Mouse (Mus musculus): ENCODE results near the gene Spsb4. TPM values are rescaled to one million over a fixed set of nuclear protein-coding genes. Genes with fewer than 3 reads are reported as not detected.

The Spsb4 gene
- polyA plus RNA-seq, 1 experiment from 2014 or later: 53.7 TPM

DNA sequence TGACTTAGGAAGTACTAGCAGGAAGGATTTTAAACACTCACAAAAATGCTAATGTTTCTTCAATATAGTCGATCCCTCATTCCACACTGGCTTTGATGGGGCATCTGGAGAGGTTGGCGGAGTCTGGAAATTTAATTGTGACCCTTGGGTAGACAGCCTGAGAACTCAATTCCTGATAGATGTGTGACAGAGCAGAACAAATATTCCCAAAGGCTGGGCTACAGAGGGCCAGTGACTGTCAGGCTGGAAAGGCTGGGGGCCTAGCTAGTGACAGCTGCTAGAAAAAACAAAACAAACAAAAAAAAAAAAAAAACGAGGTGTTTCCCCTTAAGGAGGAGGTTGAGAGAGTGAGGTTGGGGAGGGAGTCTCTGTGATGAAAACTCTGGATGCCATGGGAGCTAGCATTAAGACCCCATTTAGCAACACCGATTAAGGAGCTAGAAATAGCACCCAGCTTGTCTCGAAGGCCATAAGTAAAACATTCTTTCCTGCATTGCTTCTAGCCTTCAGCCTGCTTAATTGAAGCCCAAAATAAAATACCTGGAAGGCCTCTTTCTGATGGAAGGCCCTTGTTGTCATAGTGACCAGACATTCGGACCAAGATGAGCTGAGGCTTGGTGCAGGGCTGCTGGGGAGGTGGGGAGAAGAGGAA lies 61.9 kb downstream of the Spsb4 start:
- H3K4me1 ChIP-seq (ENCODE audit: control insufficient read depth, insufficient read depth, low read length): peaks cover 70% of the 10 kb centered on the region

DNA sequence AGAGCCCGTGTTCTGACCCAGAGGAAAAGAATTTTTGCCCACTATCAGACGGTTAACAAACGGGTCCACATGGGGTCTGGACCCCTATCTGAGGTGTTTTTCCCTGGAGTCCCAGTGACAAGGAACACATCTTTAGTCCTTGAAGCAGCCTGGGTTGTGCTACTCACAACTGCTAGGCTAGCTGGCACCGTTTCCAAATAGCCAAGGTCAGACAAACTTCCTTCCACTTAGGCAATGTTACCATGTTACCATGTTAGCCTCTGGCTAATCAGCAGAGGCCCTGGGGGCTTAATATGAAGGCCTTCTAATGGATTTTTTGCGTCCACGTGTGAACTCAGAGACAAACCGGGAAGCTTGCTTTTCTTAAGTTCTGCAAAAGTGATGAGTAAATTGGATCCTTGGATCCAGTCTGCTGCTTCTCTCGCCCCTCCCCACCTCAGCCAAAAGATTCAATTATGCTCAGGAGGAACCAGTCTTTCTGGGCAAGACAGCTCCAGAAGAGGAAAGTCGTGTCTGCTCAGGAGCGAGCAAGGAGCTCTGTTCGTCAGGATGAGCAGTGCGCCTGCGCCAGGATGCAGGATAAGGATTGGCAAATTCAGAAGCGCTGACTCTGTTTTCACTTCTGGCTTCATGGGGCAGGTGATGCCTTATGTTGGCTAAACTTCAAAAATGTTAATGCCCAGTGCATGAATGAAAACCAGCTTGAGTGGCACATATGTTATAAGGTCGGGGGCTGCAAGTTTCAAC lies 64.4 kb downstream of the Spsb4 start:
- no peak for ATAC-seq (replicated peaks; ENCODE audit: extremely low read depth, insufficient read depth, low FRiP score)
- peaks cover 86% of the 10 kb centered on the region for H3K4me1 ChIP-seq (ENCODE audit: control insufficient read depth, insufficient read depth, low read length)
- H3K4me2 ChIP-seq (ENCODE audit: low read depth, low read length): no peak overlapping the region
- H3K9ac ChIP-seq (ENCODE audit: low read length): peak overlapping the region; percentile 66
- peak overlapping the region; percentile 98 for H3K27ac ChIP-seq (ENCODE audit: low read length)
- H3K36me3 ChIP-seq (ENCODE audit: control insufficient read depth, insufficient read depth): no peaks in the 10 kb centered on the region
- H3K9me3 ChIP-seq (replicated peaks; ENCODE audit: control insufficient read depth, low read length): no peaks in the 10 kb centered on the region
- H3K27me3 ChIP-seq (ENCODE audit: control insufficient read depth, insufficient read depth, low read length): no peaks in the 10 kb centered on the region
- H3K4me3 ChIP-seq (ENCODE audit: low read length): no peak overlapping the region
- 65% methylated on average over 15 of the region's 15 CpGs for WGBS

More for the DNA sequence above, 61.9 kb downstream of the Spsb4 start:
- H3K9me3 ChIP-seq (replicated peaks; ENCODE audit: control insufficient read depth, low read length): no peaks in the 10 kb centered on the region
- H3K36me3 ChIP-seq (ENCODE audit: control insufficient read depth, insufficient read depth): no peaks in the 10 kb centered on the region
- no peak overlapping the region for H3K4me3 ChIP-seq (ENCODE audit: low read length)
- H3K27me3 ChIP-seq (ENCODE audit: control insufficient read depth, insufficient read depth, low read length): no peaks in the 10 kb centered on the region
- peak overlapping the region; percentile 31; the same call in 1 of the 2 replicates for H3K4me2 ChIP-seq (ENCODE audit: low read depth, low read length)
- ATAC-seq (replicated peaks; ENCODE audit: extremely low read depth, insufficient read depth, low FRiP score): peak; percentile 35; the same call in 1 of the 2 replicates
- peak overlapping the region; percentile 95 for H3K27ac ChIP-seq (ENCODE audit: low read length)
- H3K9ac ChIP-seq (ENCODE audit: low read length): peak overlapping the region; percentile 45
- 34% methylated on average over 6 of the region's 6 CpGs for WGBS

DNA sequence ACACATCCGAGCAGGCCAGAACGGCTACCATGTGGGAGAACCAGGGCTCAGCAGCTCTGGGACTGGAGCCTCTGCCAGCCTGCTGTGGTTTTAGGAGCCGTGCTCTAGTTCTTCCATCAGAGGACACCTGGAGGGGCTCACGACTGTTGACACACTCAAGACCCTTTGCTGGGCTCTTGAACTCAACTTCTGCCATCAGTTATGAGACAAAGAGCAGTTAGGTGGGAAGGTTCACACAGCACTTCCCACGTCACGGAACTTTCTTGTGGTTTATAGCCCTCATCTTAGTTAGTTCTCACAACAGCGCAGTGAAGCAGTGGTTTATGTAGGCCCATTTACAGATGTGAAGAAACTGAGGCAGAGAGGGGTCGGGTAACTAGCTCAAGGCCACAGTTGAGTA lies 65.2 kb downstream of the Spsb4 start:
- 62% methylated on average over 8 of the region's 8 CpGs for WGBS
- Histone ChIP-seq H3K27me3 (ENCODE audit: control insufficient read depth, insufficient read depth, low read length) (no peaks in the 10 kb centered on the region), H3K4me1 (ENCODE audit: control insufficient read depth, insufficient read depth, low read length) (peaks cover 84% of the 10 kb centered on the region), H3K9ac (ENCODE audit: low read length) (peak overlapping the region; percentile 66), H3K27ac (ENCODE audit: low read length) (peak overlapping the region; percentile 98), H3K4me3 (ENCODE audit: low read length) (no peak overlapping the region), H3K36me3 (ENCODE audit: control insufficient read depth, insufficient read depth) (no peaks in the 10 kb centered on the region), H3K4me2 (ENCODE audit: low read depth, low read length) (peak overlapping the region; percentile 47; the same call in 1 of the 2 replicates), H3K9me3 (replicated peaks; ENCODE audit: control insufficient read depth, low read length) (no peaks in the 10 kb centered on the region)
- 0 out of 2 replicates have a peak, but pooled peaks have one; percentile 7 for ATAC-seq (replicated peaks; ENCODE audit: extremely low read depth, insufficient read depth, low FRiP score)

DNA sequence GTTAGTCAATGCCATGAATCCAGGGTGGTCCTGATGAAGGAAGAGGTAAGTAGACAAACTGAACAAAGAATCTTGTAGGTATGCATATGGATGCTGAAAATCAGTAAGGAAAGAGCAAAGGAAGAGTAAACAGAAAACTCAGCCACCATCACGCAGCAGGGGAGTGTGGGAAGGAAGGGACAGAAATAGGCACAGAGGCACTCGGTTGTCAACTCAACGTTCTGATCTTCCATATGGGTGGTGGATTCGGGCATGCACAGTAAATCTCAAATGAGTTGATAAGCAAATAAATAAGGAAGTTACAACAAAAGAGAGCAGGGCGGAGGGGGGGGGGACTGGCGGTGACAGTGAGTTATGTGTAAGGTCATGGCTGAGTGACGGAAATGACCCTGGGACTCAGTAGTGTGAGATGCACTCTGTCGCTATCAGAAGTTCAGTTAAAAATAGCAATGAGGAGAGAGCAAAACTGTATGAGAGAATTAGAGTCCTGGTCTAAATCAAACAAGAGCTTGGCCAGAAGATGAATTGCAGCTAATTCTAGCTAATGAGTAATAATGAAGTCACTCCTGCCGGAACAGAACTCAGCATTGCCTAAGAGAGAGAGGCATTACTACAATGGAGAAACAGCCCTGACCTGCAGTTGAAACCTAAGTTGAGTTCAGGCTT lies 66.2 kb downstream of the Spsb4 start:
- 16% methylated on average over 9 of the region's 9 CpGs for WGBS
- Histone ChIP-seq H3K27me3 (ENCODE audit: control insufficient read depth, insufficient read depth, low read length) (no peaks in the 10 kb centered on the region), H3K9me3 (replicated peaks; ENCODE audit: control insufficient read depth, low read length) (no peaks in the 10 kb centered on the region), H3K4me3 (ENCODE audit: low read length) (no peak overlapping the region), H3K27ac (ENCODE audit: low read length) (peak overlapping the region; percentile 98), H3K9ac (ENCODE audit: low read length) (peak overlapping the region; percentile 66), H3K4me1 (ENCODE audit: control insufficient read depth, insufficient read depth, low read length) (peaks cover 74% of the 10 kb centered on the region), H3K36me3 (ENCODE audit: control insufficient read depth, insufficient read depth) (no peaks in the 10 kb centered on the region), H3K4me2 (ENCODE audit: low read depth, low read length) (peak overlapping the region; percentile 47)
- peak; percentile 72 for ATAC-seq (replicated peaks; ENCODE audit: extremely low read depth, insufficient read depth, low FRiP score)

DNA sequence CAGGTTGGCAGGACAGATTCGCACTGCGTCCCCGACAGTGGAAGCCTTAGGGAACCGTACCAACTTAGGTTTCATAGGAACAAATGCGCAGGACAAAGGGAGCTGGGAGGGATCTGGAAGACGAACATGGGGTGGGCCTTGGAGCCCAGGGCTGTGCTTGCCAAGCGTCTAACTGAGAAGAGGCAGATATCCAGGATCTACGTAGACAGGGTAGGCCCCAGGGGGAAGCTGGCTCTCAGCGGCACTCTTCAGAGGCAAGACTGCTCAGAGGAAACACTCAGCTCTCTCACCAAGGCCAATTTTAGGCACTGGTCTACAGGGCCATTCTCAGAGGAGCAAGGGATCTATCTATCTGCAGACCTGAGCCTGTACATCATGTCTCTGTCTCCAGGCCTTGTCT lies 69.1 kb downstream of the Spsb4 start:
- Histone ChIP-seq H3K9me3 (replicated peaks; ENCODE audit: control insufficient read depth, low read length) (no peaks in the 10 kb centered on the region), H3K4me1 (ENCODE audit: control insufficient read depth, insufficient read depth, low read length) (peaks cover 53% of the 10 kb centered on the region), H3K4me3 (ENCODE audit: low read length) (no peak overlapping the region), H3K36me3 (ENCODE audit: control insufficient read depth, insufficient read depth) (no peaks in the 10 kb centered on the region), H3K9ac (ENCODE audit: low read length) (peak overlapping the region; percentile 55), H3K27ac (ENCODE audit: low read length) (peak overlapping the region; percentile 94), H3K4me2 (ENCODE audit: low read depth, low read length) (0 out of 2 replicates have a peak overlapping the region, but pooled peaks have one; percentile 13), H3K27me3 (ENCODE audit: control insufficient read depth, insufficient read depth, low read length) (no peaks in the 10 kb centered on the region)
- no peak for ATAC-seq (replicated peaks; ENCODE audit: extremely low read depth, insufficient read depth, low FRiP score)
- WGBS: 64% methylated on average over 9 of the region's 9 CpGs

DNA sequence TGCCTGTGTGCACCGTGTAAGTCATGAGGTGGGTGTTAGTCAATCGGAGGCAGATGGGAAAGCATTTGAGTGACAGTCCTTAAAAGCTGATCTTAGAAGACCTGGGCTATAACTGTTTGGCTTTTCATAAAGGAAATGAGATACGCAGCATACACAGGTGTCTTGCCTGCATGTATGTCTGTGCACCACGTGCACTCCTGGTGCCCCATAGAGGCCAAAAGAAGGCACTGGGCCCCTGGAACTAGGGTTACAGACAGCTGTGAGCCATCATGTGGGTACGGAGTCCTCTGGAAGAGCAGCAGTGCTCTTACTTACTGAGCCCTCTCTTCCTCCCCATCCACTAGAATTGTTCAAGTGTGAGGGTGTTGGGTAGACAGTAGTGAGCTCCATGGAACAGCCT lies 70.1 kb downstream of the Spsb4 start:
- Histone ChIP-seq H3K27me3 (ENCODE audit: control insufficient read depth, insufficient read depth, low read length) (no peaks in the 10 kb centered on the region), H3K4me2 (ENCODE audit: low read depth, low read length) (no peak overlapping the region), H3K4me3 (ENCODE audit: low read length) (no peak overlapping the region), H3K4me1 (ENCODE audit: control insufficient read depth, insufficient read depth, low read length) (peaks cover 43% of the 10 kb centered on the region), H3K36me3 (ENCODE audit: control insufficient read depth, insufficient read depth) (no peaks in the 10 kb centered on the region), H3K27ac (ENCODE audit: low read length) (peak overlapping the region; percentile 94), H3K9me3 (replicated peaks; ENCODE audit: control insufficient read depth, low read length) (no peaks in the 10 kb centered on the region), H3K9ac (ENCODE audit: low read length) (no peak overlapping the region)
- peak; percentile 11; the same call in 1 of the 2 replicates for ATAC-seq (replicated peaks; ENCODE audit: extremely low read depth, insufficient read depth, low FRiP score)
- 77% methylated on average over 5 of the region's 5 CpGs for WGBS

DNA sequence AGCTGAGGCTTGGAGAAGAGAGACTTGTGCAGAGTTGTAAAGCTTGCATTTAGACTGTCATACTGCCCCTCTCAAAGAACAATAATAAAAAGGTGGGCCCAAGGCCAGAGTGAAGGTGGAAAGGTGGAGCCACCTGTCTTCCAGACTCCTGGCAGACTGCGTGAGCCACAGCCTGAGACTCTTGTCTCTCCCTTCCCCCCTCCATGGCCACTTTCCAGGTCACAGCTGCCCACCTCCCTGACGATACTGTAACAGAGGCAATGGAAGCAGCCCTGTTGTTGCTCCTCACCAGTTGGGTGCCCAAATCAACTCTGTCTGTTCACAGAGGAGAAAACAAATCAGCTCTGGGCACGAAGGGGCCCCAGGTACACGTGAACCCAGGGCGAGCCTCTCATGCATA lies 71.5 kb downstream of the Spsb4 start:
- Histone ChIP-seq H3K4me3 (ENCODE audit: low read length) (no peak overlapping the region), H3K9ac (ENCODE audit: low read length) (no peak overlapping the region), H3K4me2 (ENCODE audit: low read depth, low read length) (no peak overlapping the region), H3K27ac (ENCODE audit: low read length) (no peak overlapping the region), H3K27me3 (ENCODE audit: control insufficient read depth, insufficient read depth, low read length) (no peaks in the 10 kb centered on the region), H3K36me3 (ENCODE audit: control insufficient read depth, insufficient read depth) (0 out of 2 replicates have a peak, but pooled peaks cover 2% of the 10 kb centered on the region), H3K9me3 (replicated peaks; ENCODE audit: control insufficient read depth, low read length) (no peaks in the 10 kb centered on the region), H3K4me1 (ENCODE audit: control insufficient read depth, insufficient read depth, low read length) (peaks cover 34% of the 10 kb centered on the region)
- no peak for ATAC-seq (replicated peaks; ENCODE audit: extremely low read depth, insufficient read depth, low FRiP score)
- WGBS: 59% methylated on average over 5 of the region's 5 CpGs

DNA sequence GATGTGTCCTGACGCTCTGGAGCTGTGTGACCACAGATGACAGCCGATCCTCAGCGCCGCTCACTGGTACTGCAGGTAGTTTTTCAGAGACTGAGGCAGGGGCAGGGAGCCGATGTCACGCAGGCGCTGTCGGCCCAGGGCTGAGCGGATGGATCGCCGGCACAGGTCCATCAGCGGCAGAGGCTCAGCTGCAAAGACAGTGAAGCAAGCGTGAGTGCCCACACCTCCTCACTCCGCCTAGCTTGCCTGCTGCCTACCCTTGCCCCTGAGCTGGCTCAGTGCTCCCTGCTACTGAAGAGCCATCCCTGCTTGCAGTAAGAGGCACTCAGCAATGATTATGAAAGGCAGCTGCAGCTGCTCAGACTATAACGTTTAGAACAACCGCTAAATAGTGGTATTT lies 74.1 kb downstream of the Spsb4 start:
- Histone ChIP-seq H3K27me3 (ENCODE audit: control insufficient read depth, insufficient read depth, low read length) (no peaks in the 10 kb centered on the region), H3K9ac (ENCODE audit: low read length) (no peak overlapping the region), H3K27ac (ENCODE audit: low read length) (no peak overlapping the region; the same call in 1 of the 2 replicates), H3K4me3 (ENCODE audit: low read length) (no peak overlapping the region), H3K9me3 (replicated peaks; ENCODE audit: control insufficient read depth, low read length) (peaks cover 4% of the 10 kb centered on the region; the same call in 1 of the 2 replicates), H3K4me1 (ENCODE audit: control insufficient read depth, insufficient read depth, low read length) (peaks cover 11% of the 10 kb centered on the region), H3K36me3 (ENCODE audit: control insufficient read depth, insufficient read depth) (peaks cover 11% of the 10 kb centered on the region), H3K4me2 (ENCODE audit: low read depth, low read length) (no peak overlapping the region)
- WGBS: 61% methylated on average over 16 of the region's 16 CpGs
- no peak for ATAC-seq (replicated peaks; ENCODE audit: extremely low read depth, insufficient read depth, low FRiP score)
